Mouse (Mus musculus) thymus, adult 2 months (tissue): ENCODE results near the gene Krt86.

Source experiments
- CTCF ChIP-seq: fragments of 200-500 bp; IDR thresholded peaks from 2 replicates; pipeline ENCODE4 v1.5.1; 2012; ENCODE audit warnings: mild to moderate bottlenecking, control low read depth, low read length, moderate library complexity, borderline replicate concordance; ENCODE audit not compliant: control insufficient read depth, poor library complexity, insufficient read depth; ENCODE audit errors: extremely low read depth
- POLR2A ChIP-seq: fragments of 200-500 bp; IDR thresholded peaks from 2 replicates; pipeline ENCODE4 v1.6.1; 2012; ENCODE audit warnings: mild to moderate bottlenecking, low read length, control low read depth, moderate library complexity; ENCODE audit not compliant: control insufficient read depth, poor library complexity, insufficient read depth; ENCODE audit errors: extremely low read depth

DNA sequence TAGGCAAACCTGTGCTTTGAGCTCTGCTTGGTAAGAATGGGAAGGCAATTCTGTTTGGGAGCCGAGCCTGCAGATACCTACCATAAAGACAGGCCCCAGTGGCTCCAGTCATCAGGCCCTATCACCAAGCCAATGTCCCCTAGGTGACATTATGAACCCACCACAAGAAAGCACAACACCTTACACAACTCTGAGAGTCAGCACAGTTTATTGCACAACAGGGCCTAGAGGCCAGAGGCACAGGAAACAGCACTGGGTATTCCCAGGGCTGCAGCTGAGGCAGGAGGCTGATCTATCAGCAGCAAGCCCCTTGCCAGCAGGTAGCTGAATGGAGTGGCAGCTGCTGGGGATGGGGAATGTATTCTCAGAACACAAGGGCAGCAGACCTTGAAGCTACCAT is 11.7 kb downstream of the Krt86 start:
- TF ChIP-seq CTCF = no peak
- no peak for TF ChIP-seq POLR2A
